Mouse (Mus musculus): ENCODE measurements around the gene Cdr2l.
"Not testable (repeated sequence)": the region's sequence is repeated elsewhere in the genome, so short reads cannot be mapped to it uniquely, and the experiment has no call there.

Gene Cdr2l

DNA sequence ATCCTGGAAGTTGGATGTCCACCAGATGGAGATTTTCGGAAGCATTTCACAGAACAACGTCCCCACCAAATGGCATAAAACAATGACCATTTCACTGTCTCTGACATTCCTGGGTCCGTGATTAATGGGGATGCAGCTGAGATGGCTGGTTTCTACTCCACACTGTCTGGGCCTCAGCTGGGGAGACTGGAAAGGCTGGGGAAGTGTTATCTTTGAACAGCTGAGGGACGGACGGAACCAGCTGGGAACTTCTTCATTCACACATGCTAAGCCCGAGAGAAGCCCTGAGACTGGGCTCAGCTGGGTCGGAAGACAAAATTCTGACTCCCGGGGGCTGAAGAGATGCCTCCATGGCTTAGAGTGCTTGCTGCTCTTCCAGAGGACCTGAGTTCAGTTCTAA is 10.4 kb upstream of the Cdr2l start:
- DNase-seq (ENCODE audit: low spot score) = no peak

DNA sequence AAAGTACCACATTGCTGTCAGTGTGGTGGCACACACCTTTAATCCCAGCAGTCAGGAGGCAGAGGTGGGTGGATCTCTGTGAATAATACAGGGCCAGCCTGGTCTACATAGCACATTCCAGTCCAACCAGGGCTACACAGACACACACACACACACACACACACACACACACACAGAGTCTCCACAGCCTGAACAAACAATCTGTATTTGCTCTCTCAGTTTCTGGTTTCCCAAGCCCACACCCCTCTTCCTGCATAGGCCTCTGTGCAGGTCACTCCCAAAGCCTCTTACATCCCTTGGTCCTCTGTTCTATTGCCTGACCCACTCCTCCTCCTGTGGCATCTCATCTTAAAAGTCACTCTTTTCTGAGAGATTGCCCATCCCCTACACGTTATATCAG is 9.7 kb upstream of the Cdr2l start:
- no peak for DNase-seq (ENCODE audit: low spot score)

DNA sequence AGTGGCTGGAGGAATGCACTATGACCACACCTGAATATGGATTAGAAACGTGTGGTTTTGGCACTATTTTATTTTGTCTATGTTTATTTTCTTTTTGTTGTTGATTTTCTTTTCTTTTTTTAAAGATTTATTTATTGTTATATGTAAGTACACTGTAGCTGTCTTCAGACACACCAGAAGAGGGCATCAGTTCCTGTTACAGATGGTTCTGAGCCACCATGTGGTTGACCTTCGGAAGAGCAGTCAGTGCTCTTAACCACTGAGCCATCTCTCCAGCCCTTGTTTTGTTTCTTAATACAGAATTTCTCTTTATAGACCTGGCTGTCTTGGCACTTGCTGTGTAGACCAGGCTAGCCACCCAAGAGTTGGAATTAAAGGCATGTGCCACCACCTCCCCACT is 9.0 kb upstream of the Cdr2l start:
- no peak for DNase-seq (ENCODE audit: low spot score)

DNA sequence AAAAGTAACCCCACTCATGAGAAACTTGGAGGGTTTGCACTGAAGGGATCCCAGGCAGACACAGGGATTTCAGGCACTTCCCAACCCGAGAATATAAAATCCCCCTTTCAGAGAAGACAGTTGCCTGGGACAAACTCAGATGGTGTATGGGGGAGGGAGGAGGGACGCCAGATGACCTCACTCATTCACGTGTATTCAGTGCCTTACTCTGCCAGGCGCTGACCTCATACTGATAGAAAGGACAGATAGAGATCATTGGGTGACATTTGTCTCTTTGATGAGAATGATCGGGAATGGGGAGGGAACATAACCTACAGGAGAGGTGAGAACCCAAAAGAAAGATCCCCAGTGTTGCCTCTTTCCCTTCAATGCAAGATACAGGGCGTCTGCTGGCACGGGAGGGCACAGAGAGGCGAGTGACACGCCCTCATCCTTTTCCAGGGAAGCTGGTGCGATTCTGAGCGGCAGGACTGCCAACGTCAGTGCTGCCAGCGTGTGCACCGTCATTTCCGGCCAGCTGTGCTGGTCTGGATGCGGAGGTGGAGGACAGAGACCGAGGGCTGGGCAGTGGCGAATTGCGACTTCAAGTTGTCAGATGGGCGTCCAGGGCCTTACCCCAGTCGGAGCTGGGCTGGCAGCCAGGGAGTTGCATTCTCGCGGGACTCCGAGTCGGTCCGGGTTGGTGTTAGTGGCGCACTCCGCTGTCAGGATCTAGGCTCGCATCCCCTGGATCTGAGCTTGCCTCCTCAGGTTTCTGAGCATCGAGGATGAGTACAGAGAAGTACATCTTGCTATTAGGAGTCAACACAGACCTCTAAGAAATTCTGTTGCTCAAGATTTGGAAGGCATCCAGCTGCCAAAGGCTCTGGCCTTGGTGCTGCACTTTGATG is 7.7 kb upstream of the Cdr2l start:
- DNase-seq (ENCODE audit: low spot score) = peak; percentile 68

DNA sequence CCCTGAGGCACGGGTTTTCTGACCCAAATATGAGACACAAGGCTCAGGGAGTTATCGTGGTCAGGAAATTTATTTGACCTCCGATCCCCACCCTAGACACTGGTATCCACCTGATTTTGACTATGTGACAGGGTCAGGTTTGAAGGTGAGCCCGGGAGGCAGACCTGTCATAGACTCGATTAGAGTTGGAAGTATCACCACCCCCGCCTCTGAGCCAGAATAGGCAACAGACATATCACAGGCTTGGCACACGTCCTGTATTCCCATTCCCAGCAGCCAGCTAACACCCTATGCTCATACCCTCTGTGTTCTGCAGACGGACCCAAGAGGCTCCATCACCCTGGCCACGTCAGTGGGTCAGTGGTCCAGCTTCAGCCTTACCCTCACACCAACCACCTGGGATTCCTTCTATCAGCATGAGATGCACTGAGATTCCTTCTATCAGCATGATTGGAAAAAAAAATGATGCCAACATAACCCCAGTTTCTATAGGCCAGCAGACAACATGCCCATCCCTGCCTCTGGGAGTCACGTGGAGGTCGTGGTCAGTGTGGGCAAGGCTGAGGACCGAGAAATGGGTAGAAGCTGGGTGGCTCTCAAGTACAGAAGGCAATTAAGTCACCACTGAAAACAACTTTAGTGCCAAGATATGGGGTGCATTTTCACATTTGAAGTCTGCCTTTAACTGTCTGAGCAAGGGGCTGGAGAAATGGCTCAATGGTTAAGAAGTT is 6.9 kb upstream of the Cdr2l start:
- DNase-seq (ENCODE audit: low spot score) = no peak

DNA sequence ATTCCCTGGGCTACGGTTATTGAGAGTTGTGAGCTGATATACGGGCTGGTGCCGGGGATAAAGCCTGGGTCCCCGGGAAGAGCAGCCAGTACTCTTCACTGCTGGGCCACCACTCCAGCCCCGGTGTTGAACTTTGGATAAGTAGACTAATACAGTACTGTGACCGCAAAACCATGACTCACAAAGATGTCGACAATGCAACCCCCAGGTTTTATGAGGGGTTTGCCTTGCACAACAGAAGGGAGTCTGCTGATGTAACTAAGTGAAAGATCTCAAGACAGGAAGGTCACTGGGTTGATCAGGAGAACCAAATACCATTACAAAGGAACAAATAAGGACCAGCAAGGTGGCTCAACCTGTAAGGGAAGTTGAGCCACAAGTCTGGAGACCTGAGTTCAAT is 5.0 kb upstream of the Cdr2l start:
- DNase-seq (ENCODE audit: low spot score) = no peak

DNA sequence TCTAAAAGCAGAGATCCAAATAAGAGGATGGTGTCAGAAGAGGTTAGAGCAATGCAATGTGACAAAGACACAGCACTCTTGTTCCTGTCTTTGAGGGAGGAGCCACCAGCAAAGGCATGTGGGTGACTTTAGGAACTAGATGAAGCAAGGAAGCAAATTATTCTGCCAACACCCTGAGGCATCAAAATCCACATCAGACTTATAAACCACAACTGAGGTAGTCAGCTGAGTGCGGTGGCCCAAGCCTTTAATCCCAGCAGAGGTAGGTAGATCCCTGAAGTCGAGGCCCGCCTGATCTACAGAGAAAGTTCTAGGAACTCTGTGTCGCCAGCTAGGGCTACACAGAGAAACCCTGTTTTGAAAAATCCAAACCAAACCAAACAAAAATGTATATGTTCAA is 4.5 kb upstream of the Cdr2l start:
- no peak for DNase-seq (ENCODE audit: low spot score)

DNA sequence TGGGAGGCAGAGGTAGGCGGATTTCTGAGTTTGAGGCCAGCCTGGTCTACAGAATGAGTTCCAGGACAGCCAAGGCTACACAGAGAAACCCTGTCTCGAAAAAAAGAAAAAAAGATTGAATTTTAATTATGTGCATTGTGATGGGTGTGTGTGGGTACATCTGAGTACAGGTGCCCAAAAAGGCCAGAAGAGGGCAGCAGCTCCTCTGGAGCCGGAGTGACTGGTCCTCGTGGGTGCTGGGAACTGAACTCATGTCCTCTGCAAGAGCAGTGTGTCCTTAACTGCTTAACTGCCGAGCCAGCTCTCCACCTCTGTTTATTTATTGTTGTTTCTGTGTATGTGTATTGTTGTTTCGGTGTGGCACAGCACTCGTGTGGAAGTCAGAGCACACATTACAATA is 3.9 kb upstream of the Cdr2l start:
- no peak for DNase-seq (ENCODE audit: low spot score)

DNA sequence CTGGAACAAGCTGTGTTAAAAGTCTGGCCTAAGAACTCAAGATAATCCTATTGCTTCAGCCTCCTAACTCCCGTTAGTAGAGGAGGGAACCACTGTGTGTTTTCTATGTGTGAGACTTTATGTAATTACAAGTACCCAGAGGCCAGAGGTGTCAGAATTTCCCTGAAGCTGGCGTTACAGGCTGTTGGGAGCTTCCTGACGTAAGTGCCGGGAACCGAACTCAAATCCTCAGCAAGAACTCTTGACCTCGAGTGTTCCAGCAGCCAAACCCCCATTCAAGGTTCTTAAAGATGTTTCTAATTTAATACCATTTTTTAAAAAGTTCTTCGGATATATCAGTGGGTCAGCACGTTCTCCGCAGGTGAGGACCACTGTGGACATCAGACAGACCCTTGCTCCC is 440 bp upstream of the Cdr2l start:
- DNase-seq (ENCODE audit: low spot score) = no peak

DNA sequence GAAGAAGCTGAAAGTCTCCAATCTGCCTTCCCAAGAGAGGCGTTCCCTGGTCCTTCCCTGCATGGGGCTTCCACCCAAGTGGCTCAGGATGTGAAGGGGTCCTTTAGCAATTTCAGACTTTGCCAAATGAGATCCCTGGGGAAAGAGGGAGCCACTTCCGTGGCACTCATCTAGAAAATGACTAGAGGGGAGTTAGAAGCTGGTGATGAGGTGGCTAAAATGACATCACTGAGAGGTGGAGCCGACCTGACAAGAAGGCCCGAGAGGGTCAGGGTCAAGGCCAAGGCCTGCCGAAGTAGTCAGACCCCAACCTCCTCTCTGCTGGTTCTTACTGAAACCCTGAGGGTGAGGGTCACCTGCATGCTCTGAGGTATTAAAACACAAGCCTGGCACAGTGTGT is 1.2 kb downstream of the Cdr2l start:
- no peak for DNase-seq (ENCODE audit: low spot score)

DNA sequence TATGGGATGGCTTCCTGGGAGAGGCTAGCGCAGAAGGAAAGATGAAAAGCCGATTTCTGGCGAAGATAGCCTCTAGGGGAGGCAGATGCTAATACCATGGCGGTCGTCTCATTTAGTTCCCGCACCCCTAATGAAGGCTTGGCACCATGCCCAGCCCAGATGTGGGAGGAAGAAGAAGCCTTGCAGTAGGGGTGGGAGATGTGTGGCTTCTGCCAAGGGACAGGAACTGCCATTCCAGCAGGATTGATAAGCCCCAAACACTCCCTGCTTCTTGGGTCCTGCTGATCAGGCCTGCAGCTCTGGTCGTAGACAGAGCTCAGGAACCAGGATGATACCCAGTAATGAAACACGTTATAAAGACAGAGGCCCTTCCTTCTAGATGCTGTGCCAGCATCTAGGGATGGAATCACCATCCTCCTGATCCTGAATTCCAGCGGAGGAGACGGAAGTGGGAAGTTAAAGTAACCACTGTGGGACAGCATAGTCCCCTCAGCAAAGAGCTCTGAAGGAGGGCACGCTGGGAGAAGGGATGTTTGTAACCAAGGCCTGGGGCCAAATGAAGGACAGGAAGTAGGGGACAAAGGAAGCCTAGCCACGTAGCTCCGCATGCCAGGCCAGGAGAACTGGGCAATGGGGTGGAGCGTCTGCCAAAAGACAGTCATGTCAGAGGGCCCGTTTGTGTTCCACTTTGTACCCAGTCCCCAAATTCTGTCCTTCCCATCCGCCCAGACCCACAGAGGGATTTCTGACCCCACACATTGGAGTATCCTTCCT is 2.2 kb downstream of the Cdr2l start:
- peak; percentile 48 for DNase-seq (ENCODE audit: low spot score)

DNA sequence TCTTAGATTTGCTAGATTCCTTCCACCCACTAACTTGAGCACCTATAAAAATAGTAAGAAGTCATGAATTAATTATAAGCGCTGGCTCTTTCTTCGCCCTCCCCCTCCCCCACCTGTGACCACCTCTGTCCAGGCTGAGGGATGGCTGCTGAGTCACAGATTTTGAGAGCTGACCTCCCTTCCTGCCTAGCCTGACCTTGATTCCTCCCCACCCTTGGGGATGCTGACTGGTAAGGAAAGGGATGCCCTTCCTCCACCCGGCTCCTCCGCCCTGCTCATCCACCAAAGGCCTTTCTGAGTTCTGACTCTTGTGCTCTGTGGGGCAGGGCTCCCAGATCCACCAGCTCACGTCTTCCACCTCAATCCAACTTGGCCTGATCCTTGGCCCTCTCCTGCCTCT is 2.9 kb downstream of the Cdr2l start:
- no peak for DNase-seq (ENCODE audit: low spot score)

DNA sequence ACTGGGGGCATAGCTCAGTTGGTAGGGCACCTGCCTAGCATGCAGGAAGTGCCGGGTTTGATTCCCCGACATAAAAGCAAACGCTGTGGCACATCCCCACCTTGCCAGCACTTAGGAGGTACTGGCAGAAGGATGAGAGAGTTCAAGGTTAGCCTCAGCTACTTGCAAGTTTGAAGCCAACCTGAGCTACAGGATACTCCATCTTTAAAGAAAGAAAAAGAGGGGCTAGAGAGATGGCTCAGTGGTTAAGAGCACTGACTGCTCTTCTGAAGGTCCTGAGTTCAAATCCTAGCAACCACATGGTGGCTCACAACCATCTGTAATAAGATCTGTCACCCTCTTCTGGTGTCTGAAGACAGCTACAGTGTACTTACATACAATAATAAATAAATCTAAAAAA is 5.1 kb downstream of the Cdr2l start:
- DNase-seq (ENCODE audit: low spot score) = not testable (repeated sequence)

DNA sequence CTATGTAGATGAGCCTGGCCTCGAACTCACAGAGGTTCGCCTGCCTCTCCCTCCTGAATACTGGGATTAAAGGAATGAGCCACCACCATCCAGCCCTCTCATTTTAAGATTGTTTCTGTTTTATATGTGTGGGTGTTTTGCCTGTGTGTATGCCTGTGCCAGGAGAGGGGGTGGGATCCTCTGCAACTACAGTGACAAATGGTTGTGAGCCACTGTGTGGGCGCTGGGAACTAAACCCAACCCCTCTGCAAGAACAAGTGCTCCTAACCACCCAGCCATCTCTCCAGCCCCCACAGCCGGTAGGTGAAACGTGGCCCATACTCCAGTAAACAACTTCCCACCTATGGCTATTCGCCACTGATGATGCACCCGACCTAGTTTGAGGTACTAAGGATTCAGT is 9.6 kb downstream of the Cdr2l start:
- DNase-seq (ENCODE audit: low spot score) = no peak

DNA sequence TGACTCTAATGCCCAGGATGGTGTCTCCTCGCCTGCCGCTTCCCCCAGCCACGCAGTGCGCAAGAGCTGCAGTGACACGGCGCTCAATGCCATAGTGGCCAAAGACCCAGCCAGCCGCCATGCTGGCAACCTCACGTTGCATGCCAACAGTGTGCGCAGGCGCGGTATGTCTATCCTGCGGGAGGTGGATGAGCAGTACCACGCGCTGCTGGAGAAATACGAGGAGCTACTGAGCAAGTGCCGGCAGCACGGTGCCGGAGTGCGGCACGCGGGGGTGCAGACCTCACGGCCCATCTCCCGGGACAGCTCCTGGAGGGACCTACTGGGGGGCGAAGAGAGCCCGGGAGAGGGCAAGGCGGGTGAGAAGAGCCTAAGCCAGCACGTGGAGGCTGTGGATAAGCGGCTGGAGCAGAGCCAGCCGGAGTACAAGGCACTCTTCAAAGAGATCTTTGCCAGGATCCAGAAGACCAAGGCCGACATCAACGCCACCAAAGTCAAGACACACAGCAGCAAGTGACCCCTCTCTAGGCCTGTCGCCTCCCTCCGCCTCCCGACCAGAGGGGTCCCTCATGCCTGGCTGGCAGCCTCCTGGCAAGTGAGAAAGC is 12.1 kb downstream of the Cdr2l start:
- no peak for DNase-seq (ENCODE audit: low spot score)

DNA sequence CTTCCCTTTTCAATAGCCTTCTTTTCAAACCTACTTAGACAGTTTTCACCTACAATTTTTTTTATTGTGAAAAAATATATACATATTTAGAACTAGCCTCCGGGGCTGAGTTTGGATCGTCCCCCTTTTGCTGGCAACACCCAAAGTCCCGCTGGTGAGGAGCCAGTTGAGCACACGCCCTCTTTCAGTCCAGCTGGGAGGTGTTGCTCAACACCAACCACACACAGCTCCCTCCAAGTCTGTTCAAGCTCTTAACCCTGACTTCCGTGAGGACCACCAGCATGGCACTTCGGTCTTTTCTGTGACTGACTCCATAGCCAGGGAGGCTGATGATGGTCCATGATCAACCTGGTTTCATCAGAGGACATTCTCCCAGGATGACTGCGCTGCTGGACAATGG is 16.4 kb downstream of the Cdr2l start:
- DNase-seq (ENCODE audit: low spot score) = no peak

DNA sequence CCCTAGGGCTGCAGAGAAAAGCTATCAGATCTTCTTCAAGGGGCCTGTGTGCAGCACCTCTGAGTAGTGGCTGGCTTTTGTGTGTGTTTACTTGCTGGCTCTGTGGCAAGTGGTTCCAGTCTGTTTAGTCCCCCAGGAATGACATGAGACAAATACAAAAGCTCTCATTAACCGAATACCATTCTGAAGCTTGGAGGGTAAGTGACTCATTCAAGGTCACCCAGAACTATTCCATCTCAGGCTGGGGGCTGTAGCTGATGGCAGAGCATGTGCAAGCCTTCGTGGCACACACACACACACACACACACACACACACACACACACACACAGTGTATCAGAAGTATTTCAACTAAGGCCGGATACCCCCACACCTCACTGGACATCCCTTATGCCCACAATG is 18.4 kb downstream of the Cdr2l start:
- no peak for DNase-seq (ENCODE audit: low spot score)

DNA sequence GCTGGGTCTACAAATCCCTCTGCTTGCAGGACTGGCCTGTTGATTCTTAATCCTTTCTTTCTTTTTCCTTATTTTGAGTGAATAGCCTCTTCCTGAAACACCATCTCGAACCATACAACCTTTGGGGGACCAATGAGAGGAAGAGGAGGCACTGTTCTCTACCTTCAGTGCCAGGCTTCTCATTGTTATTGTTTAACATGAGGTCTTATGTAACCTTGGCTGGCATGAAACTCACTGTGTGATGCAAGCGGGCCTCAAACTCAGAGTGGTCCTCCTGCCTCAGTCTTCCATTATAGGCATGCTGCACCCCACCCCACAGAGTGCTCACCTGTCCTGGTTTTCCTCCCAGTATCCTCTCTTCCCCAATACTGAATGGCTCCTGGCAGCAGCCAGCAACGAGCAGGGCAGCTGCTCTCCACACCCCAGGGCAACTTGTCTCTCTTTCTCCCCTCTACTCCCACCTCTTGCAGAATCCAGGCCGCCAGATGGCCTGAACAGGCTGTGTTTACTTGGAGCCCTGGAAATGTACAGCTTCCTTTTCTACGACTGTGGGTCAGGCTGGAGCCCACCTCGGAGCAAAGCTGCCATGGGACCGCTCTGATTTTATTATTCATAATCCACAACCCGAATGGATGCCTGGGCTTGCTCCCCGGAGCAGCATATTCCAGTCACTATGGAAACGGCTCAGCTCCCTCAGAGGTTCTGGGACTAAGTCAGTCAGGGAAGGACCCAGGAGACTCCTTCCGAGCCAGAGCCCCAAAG is 19.1 kb downstream of the Cdr2l start:
- DNase-seq (ENCODE audit: low spot score) = no peak

DNA sequence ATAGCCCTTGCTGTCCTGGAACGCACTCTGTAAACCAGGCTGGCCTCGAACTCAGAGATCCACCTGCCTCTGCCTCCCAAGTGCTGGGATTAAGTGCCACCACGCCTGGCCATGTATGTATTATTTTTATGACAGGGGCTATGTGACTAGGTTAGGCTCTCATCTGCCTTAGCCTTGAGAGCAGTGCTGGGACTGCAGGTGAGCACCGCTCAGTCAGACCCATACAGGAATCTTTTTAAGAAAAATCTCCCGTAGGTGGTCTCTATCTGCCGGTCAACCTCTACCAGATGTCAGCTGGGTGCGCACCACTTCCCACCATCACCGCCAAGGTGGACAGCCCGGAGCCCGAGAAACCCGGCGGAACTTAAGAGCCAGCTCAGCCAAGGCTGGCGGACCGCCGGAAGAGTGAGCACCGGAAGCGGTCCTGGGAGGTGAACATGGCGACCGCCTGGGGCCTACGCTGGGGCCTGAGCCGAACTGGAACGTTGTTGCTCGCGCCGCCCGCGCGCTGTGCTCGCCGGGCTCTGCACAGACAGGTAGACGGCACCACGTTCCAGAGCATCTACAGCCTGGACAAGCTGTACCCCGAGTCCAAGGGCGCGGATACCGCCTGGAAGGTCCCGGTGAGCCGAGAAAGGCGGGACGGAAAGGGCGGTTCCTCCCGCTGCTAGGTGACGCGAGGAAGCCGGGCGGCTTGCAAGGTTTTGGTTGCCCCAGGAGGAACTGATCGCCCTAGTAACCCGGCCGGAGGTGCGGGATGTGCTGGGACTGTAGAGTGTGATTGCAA is 21.8 kb downstream of the Cdr2l start, which contains the start of gene Mrpl58:
TSS of gene Mrpl58 (plus strand) at position 415 of the 787 bp plus-strand sequence.
- DNase-seq (ENCODE audit: low spot score) = peak; percentile 84

DNA sequence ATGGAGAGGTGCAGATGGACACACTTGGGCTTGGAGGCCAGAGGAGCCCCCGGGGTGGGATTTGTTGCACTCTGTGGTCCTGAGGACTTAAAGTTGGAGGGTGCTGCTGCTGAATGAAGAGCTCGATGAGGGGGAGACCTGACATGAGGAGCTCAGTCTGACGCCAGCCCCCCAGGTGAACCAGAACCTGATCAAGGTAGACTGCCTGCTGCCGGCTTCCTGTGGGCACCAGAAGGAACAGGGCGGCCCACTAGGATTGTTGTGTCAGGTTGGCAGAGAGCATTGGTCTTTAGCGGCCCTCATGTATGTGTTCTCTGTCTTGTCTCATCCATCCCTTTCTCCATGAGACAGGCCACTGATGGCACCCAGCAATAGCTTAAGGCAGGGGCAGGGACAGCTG is 24.0 kb downstream of the Cdr2l start:
- DNase-seq (ENCODE audit: low spot score) = no peak

Data from ovary, postnatal 36 days (tissue).